Mouse (Mus musculus): ENCODE results near the gene Cyp2c37.

- no peak for TF ChIP-seq MYOG (IDR thresholded peaks at IDR 0.05; ENCODE audit: control insufficient read depth, extremely low read depth, insufficient read length)
- no peak for TF ChIP-seq CTCF (IDR thresholded peaks at IDR 0.05; ENCODE audit: control insufficient read depth, insufficient read depth, insufficient read length)
- no peak for TF ChIP-seq MYOD1 (IDR thresholded peaks at IDR 0.05; ENCODE audit: control insufficient read depth, insufficient read length, low read depth)
Measured at GRCm38 (mm10) chr19:39989471-39989870, 2.8 kb upstream of the Cyp2c37 start.
